Mouse (Mus musculus) adrenal gland, adult 8-10 months (tissue): Measurements from ENCODE around the gene Cep112. TPM values are rescaled to one million over a fixed set of nuclear protein-coding genes. Genes with fewer than 3 reads are reported as not detected.

Source experiments
- DNase-seq: peaks from one replicate; pipeline ENCODE4 v3.0.0; 2022
- total RNA-seq, 4 experiments: library from RNA; stranded (reverse); gene quantifications; 2 replicates each; pipeline ENCODE4 v1.2.4; 2022

The Cep112 gene
- total RNA-seq, 4 experiments from 2014 or later = 5.7 to 19.4 (median 15.1) TPM

GRCm38 (mm10) chr11:108880546-108880945, 455.6 kb downstream of the Cep112 start:
- no peak for DNase-seq

DNA sequence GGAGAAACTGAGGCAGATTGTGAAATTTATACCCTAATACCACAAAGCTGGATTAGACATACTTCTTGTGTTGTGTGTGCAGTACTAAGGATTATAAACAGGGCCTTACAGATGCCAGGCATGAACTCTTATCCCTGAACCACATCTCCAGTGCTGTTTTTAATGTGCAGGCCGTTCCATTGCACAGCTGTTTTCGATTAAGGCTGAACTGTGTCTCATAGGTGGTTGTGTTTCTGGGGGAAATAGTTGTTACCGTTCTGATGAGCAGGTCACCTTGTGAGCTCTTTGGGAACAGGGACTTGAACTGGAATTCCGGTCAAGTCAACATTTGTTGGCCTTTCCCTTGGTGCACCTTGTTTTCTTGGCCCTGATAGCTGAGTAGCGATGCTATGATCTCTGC, 456.7 kb downstream of the Cep112 start:
- no peak for DNase-seq

DNA sequence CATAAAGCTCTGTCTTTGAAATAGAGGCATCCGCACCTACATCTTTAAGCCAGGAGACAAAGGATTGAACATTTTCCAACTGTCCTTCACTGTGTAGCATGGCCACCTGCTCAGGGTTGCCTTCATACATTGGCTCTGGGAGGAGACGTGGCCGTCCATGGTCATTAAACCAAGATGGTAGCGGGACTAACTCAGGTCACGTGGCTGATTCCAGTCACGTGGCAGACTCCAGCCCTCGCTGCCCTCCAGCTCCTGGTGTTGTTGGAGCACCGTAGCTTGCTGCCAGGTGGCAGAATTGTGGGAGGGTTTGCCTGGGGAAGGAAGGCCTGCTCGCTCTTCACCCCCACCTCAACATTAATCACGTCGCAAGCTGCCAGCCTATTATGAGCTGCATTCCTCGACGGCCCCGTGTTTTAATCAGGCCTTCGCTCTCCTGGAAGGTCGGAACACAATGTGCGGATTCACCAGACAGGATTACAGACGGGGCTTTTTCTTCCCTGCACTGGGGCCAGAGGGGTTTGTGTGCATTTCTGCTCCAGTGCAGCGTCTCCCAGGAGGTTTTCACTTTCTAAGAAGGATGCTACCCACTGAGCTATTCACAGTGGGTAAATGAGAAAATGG, 460.4 kb downstream of the Cep112 start:
- DNase-seq = no peak

DNA sequence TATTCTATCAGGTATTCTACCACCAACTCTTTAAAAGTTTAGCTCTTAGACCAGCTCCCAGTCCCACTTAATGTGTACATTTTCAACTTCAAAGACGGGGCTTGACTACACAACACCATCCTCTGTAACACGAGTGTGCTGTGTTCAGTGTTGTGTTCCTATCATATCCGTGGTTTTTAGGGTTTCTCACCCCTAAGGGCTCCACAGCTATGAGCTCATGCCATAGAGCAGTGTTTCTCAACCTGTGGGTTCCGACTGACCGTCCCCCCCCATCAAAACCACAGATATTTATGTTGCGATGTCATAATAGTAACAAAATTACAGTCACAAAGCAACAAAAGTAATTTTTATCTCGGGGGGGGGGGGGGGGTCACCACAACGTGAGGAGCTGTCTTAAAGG, 461.1 kb downstream of the Cep112 start:
- no peak for DNase-seq

GRCm38 (mm10) chr11:108889121-108889520, 464.1 kb downstream of the Cep112 start:
- DNase-seq = no peak

GRCm38 (mm10) chr11:108890544-108890943, 465.6 kb downstream of the Cep112 start:
- DNase-seq = no peak

GRCm38 (mm10) chr11:108891111-108891870, 466.3 kb downstream of the Cep112 start:
- DNase-seq = no peak

DNA sequence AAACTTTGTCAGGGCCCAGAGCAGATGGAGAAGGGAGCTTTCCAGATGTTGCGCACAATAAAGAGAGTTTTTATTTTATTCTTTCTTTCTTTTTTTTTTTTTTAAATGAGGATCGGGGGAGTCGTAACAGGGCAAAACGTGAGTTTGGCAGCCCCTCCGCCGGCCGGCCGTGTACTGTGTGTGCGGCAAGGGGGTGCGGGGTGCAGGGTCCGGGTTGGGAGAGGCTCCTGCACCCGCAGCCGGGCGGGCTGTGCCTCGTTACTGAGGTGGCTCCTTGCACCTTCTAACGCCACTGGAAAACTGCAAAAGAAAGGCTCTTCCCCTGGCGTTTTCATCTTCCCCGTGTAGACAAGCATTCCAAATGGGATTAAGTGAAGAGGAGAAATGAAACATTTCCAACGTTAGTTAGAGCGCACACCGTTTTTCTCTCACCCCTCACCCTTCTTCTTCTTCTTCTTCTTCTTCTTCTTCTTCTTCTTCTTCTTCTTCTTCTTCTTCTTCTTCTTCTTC, 466.9 kb downstream of the Cep112 start:
- DNase-seq = no peak

DNA sequence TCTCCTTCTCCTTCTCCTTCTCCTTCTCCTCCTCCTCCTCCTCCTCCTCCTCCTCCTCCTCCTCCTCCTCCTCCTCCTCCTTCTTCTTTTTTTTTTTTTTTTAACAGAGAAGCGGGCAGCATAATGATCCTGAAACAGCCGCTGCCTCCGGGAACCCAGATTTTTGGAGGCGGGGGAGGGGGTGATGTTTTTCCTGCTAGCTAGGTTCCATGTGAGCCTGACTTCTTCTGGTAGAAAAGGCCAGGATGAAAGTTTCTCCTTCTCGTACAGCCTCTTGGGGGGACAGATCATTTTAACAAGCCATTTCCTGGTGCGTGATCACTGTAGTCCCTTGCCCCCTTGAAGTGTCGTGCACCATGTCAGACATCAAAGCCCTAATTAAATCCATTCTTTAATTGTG, 467.4 kb downstream of the Cep112 start:
- no peak for DNase-seq

DNA sequence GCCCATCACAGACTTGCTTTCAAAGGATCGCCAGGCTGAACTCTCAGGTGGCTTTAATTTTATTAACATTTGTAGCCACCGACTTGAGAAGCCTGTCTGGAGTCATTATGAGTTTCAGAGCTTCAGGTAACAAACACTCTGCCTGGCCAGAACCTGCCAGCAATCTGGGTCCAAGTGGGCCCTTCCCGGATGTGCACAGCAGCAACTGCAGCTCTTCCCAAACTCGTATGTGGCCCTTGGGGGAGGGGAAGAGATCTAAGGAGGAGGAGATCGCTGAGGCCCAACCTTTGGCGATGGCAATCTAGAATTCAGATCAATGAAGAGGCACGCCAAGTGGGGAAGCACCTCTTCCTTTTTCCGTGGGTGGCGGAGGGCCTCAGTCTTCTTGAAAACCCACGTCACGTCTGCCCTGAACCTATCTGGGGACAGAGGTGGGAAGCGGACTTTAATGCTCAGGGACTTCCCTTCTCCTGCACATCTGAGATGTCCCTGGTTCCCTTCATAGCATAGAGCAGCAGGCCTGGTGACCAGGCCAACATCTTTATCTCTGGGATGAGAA, 468.3 kb downstream of the Cep112 start:
- DNase-seq = no peak

DNA sequence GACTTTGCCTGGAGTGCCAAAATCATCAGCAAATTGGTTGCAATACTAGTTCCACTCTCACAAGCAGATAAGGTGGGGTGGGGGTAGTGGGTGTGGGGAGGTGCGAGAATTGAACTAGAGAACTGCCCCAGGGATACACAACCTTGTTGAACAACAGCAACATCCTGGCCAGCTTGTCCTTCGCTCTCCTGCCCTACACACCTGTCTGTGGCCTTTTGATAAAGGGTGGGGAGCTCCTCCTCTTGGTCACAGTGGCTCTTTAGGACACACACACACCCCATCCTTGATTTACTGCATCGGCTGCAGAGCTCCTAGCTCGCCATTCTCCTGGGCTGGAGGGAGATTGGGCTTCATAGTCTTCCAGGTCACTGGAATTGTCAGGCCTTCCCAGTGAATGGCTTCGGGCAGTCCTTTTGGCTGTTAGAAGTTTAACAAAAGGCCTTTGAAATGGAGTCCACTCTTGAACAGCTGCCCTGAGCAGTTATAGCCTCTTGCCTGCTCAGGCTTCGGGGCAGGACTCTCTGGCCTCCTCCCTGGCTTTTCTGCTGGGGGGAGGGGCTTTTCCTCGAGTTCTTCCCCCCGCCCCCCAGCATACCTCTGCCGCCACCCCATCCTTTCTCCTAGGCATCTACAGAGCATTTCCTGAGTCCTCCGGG, 469.0 kb downstream of the Cep112 start:
- no peak for DNase-seq

DNA sequence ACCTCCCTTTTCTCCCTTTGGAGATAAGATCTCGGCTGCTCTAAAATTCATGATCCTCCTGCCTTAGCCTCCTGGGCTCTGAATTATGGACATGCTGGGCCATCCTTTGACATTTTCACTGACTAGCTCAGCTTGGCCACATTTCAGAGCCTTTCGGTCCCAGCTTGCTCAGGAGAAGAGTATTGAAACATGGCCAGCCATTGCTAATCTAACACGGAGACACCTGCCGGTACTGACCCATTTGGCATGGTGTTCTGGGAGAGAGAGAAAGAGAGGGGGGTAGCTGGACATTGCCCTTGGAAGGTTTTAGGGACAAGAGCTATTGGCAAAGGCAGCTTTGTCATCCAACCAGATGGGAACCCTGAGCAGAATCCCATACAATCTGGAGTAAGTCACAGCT, 472.0 kb downstream of the Cep112 start:
- DNase-seq = no peak

GRCm38 (mm10) chr11:108898063-108898462, 473.1 kb downstream of the Cep112 start:
- no peak for DNase-seq

DNA sequence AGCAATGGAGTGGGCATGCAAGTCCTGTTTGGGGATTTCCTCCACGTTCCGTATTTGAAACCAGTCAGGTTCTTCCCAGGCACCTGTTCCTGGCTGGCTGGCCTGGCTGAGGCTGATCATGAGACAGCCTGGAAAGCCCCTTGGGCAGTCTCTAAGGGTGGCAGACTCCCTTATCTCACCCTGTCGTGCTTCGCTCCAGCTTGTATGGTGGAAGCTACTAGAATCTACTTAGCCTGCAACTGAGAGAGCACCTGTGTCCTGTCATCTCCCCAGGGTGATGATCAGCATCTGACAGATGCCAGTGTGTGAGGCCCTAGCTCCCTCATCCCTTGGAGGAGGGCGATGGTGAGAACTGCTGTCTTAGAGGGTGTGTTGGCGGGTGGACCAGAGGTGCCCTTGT, 473.5 kb downstream of the Cep112 start:
- no peak for DNase-seq

- peak; percentile 67 for DNase-seq
Measured at GRCm38 (mm10) chr11:108900718-108901488, 475.9 kb downstream of the Cep112 start.

GRCm38 (mm10) chr11:108901670-108902069, 476.7 kb downstream of the Cep112 start:
- DNase-seq = no peak

DNA sequence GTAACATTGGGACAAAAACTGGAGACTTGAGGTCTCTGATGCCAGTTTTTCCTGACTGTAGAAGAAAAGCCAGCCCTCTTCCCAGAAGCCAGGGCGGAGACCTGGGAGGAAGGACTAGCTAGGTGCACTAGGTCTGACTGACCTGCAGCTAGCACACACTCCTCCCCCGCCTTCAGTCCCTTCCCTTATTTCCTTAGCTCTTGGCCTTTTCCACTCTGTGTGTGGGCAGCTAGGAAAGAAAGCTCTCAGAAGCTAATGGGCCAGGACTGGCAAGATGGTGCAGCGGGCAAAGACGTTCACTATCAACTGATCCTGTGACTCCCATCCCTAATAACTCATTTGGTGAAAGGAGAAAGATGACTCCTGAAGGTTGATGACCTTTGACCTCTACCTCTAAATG, 477.3 kb downstream of the Cep112 start:
- DNase-seq = no peak

GRCm38 (mm10) chr11:108906590-108907254, 481.7 kb downstream of the Cep112 start:
- DNase-seq = no peak

- DNase-seq = no peak
Measured at GRCm38 (mm10) chr11:108909396-108910195, 484.6 kb downstream of the Cep112 start.
